Mouse (Mus musculus) lung, adult 2 months (tissue): Measurements from ENCODE around the gene Slc5a2. TPM values are rescaled to one million over a fixed set of nuclear protein-coding genes. Genes with fewer than 3 reads are reported as not detected.

Experiments used
- DNase-seq: peaks from one replicate; pipeline ENCODE4 v3.0.0; 2022
- H3K4me1 ChIP-seq: fragments of 200-500 bp; 2 replicates; pipeline ENCODE4 v1.6.1; 2011; ENCODE audit warnings: low read length; ENCODE audit not compliant: control insufficient read depth, insufficient read depth
- H3K4me3 ChIP-seq: fragments of 200-500 bp; replicated peaks from 2 replicates; pipeline ENCODE3; 2011; ENCODE audit warnings: low read depth, mild to moderate bottlenecking, control low read depth, low read length; ENCODE audit errors: extremely low read depth
- CTCF ChIP-seq: fragments of 200-500 bp; IDR thresholded peaks from 2 replicates; pipeline ENCODE4 v1.5.1; 2011; ENCODE audit warnings: mild to moderate bottlenecking, low read length, control low read depth; ENCODE audit not compliant: insufficient read depth
- POLR2A ChIP-seq: fragments of 200-500 bp; IDR thresholded peaks from 2 replicates; pipeline ENCODE4 v1.6.1; 2011; ENCODE audit warnings: low read depth, mild to moderate bottlenecking, control low read depth, low read length, borderline replicate concordance; ENCODE audit errors: extremely low read depth
- WGBS: fragments of 180-500 bp; shearing (Covaris S2); methylation state at CpG from one replicate; pipeline ENCODE4 v1.1.7; 2018; 5-methylcytosine and 5-hydroxymethylcytosine counted together
- polyA plus RNA-seq: library from polyadenylated mRNA; depleted of rRNA; stranded (reverse); fragments of >200 nt; gene quantifications from 2 replicates; pipeline ENCODE4 v1.2.3, GENCODE M21; 2012

Gene Slc5a2
- polyA plus RNA-seq, 1 experiment, result 0.09 TPM

- TF ChIP-seq CTCF, result no peak
- no peak for TF ChIP-seq POLR2A
- no peak for DNase-seq
- Histone ChIP-seq H3K4me3 (no peak overlapping the region), H3K4me1 (peaks cover 11% of the 10 kb centered on the region)
- WGBS, result 68% methylated on average over 3 of the region's 3 CpGs
These were observed 31.1 kb downstream of the Slc5a2 start for GRCm38 (mm10) chr7:128296514-128296913.

DNA sequence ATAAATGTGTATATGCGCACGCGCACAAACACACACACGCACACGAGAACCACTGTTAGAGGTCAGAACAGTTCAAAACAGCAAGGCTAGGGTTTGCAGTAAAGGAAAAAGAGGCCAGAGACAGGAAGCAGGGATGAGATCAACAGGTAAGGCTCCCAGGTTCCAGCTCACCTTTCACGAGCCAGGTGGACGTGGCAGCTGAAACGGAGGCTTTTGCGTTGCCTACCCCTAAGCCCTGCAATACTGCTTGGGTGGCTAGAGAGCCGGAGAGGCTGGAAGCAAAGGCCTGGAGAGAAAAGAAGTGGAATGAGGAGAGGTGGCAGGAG is 31.8 kb downstream of the Slc5a2 start:
- WGBS, result 27% methylated on average over 10 of the region's 10 CpGs
- DNase-seq, result no peak
- no peak for TF ChIP-seq CTCF
- no peak for TF ChIP-seq POLR2A
- peak overlapping the region; percentile 78 for H3K4me3 ChIP-seq
- H3K4me1 ChIP-seq, result peaks cover 11% of the 10 kb centered on the region

DNA sequence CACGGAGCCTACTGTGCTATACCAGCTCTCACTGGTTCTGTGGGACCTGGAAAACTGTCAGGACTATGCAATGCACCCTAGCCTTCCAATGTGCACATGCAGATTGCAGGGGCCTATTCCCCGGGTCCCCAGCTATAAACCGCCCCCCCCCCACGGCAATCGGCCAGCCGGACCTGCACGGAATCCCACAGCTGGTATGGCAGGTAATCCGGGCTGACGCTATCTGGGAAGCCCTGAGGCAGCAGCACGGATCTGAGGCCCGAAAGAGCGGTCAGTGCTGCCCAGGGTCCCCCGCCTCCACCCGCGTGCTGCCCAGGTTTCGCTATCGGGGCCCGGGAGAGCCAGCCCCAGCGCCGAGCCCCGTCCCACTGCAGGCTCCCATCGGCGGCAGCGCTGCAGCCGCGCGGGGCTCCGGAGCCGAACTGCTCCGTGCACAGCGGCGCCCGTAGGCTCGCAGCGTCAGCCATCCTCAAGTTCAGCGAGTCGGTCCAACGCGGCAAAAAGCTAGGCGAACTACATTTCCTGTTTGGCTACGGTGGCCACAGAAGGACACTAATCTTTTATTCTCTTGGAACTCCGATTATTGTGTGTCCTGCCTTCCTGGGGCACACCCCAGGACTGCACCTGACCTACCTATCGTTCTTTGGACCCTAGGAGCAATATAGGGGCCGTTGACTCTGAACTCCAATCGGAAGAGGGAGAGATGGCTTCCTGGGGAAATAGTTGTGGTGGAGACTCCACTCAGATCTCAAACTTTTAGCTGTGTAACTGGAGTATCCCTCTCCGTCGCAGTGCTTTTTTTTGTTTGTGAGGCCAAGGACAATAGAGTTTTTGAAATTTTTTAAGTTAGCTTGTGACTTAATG is 32.4 kb downstream of the Slc5a2 start, which contains the start of gene BC017158:
Gene BC017158 (minus strand): TSS at position 554 of the 864 bp plus-strand sequence.
- no peak for TF ChIP-seq CTCF
- TF ChIP-seq POLR2A, result peak; percentile 55; the same call in 1 of the 2 replicates
- Histone ChIP-seq H3K4me1 (peaks cover 11% of the 10 kb centered on the region), H3K4me3 (peak within 1 kb of the TSS; percentile 78)
- under 1% methylated on average over 46 of the region's 47 CpGs for WGBS
- peak; percentile 78 for DNase-seq

DNA sequence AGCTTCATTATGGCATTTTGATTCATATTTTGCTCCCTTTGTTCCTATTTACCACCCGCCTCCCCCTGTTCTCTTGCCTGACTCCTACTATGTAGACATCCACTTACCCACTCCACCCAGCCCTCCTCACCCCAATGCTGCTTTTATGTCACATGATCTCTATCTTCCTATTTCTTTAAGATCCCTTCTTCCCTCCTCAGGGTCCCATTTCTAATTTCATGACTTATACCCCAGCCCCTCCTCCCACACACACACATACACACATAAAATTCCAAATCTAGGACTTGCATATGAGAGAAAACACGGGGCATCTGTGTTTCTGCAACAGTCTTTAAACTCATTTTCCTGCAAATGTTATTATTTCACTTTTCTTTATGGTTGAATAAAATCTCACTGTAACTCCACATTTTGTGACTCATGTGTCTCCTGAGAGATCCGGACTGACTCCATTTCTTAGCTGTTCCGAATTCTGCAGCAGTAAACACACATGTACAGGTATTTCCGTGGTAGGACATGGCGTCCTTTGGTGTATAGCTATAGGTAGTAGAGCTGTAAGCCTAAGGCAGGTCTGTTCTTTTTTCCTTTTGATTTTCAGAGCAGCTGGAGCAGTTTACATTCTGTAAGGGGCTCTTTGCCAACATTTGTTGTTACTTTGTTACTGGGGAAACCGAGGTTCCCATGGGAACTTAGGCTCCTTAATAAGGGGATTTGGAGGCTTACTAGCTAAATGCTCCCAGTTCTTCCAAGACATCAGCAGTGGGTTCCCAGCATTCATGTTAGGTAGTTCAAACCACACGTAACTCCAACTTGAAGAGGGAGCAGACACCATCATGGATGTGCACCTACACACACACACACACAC is 33.3 kb downstream of the Slc5a2 start:
- Histone ChIP-seq H3K4me3 (no peak overlapping the region), H3K4me1 (peaks cover 11% of the 10 kb centered on the region)
- no peak for DNase-seq
- no peak for TF ChIP-seq CTCF
- no peak for TF ChIP-seq POLR2A
- WGBS, result 67% methylated on average over 8 of the region's 8 CpGs

DNA sequence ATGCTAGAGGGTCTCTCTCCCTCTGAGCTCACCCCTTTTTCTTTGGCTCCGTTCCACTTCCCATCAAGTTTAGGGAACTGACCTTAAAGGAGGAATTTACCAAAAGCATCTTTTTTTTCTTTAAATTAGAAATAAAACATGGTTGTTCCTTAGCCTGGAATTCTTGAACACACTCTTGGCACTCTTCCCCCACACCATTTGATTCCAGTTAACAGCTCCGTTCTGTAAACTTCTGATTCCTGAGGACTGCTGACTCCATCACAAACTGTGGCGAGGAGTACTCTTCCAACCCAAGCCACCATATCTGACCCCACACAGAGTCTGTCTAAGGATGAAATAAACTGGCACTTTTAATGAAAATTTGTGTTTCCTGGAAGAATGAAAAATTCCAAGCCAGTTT is 35.5 kb downstream of the Slc5a2 start:
- H3K4me1 ChIP-seq, result peaks cover 11% of the 10 kb centered on the region
- WGBS, result 52% methylated on average over 3 of the region's 3 CpGs
- DNase-seq, result no peak
- TF ChIP-seq POLR2A (no peak), CTCF (no peak)
- H3K4me3 ChIP-seq, result no peak overlapping the region

DNA sequence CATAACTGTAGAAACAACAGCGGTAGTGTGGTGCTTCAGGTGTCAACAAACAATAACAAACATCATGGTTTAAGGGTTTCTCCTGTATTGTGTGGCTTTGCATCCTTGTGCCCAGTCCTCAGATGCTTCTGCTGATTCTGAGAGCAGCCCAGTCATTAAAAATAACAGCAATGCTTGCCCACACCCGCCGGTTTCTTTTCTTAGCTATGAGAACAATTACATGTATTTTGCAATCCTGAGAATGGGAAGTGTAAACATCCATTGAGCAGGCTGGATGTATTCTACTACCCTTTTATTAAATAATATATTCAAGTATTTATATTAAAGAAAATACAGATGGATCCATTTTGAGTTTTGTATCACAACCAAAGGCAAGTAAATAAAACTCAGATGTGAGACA is 36.7 kb downstream of the Slc5a2 start:
- TF ChIP-seq POLR2A, result no peak
- no peak for TF ChIP-seq CTCF
- 32% methylated on average over 3 of the region's 3 CpGs for WGBS
- no peak for DNase-seq
- Histone ChIP-seq H3K4me3 (no peak overlapping the region), H3K4me1 (peaks cover 6% of the 10 kb centered on the region)

GRCm38 (mm10) chr7:128304198-128304597 is 38.7 kb downstream of the Slc5a2 start:
- no peak overlapping the region for H3K4me3 ChIP-seq
- 60% methylated on average over 6 of the region's 6 CpGs for WGBS
- TF ChIP-seq POLR2A (no peak), CTCF (no peak)
- DNase-seq, result no peak
- H3K4me1 ChIP-seq, result peaks cover 6% of the 10 kb centered on the region; the same call in 1 of the 2 replicates

DNA sequence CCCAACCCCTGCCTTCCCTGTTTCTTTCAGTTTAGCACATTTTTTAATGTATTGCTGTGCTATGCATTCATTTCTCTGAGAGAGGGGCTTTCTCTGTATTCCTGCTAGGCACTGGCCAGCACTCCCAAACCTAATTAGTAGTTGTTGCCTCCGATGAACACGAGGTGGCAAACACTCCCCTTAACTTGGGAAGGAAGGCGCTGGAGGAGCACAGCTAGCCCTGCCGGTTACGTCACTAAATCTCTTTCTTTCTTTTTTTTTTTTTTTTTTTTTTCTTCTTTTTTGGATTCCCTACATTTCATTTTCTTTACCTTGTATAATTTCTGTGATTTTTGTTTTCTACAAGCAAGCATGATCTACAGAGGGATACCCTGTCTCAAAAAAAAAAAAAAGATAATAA is 39.5 kb downstream of the Slc5a2 start:
- Histone ChIP-seq H3K4me1 (peaks cover 6% of the 10 kb centered on the region; the same call in 1 of the 2 replicates), H3K4me3 (no peak overlapping the region)
- WGBS, result 6% methylated on average over 5 of the region's 5 CpGs
- TF ChIP-seq CTCF, result peak; percentile 69
- TF ChIP-seq POLR2A, result no peak
- DNase-seq, result no peak

DNA sequence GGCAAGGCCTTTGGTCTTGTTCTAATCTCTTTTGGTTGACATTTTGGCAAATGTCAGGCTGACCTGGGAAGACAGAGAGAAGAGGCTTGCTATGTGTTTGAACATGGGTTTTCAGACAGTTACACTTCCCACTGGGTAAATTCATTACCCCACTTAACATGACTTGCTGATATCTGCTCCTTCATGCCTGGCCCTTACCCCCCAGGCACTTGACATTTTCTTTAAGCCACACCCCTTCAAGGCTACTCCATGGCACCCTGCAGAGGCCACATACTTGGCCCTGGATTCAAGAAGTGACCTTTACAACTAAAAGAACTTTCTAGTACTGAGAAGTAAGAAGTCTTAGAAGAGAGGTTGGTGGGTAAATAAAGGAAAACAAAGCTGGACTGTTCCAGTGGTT is 42.4 kb downstream of the Slc5a2 start:
- TF ChIP-seq CTCF, result no peak
- TF ChIP-seq POLR2A, result no peak
- Histone ChIP-seq H3K4me1 (peaks cover 6% of the 10 kb centered on the region; the same call in 1 of the 2 replicates), H3K4me3 (no peak overlapping the region)
- no peak for DNase-seq
